Mouse (Mus musculus) Patski (cell line): ENCODE measurements around the gene Cep170. TPM values are rescaled to one million over a fixed set of nuclear protein-coding genes. Genes with fewer than 3 reads are reported as not detected.
A peak's percentile ranks its signal among the peaks of the same experiment; 100 is the strongest.
"Not testable (repeated sequence)": the region's sequence is repeated elsewhere in the genome, so short reads cannot be mapped to it uniquely, and the experiment has no call there.

Experiments used
- ATAC-seq: fragments of 100-300 bp; one replicate; pipeline ENCODE4 v1.8.0; 2021
- CTCF ChIA-PET: fragments of 350-600 bp; sonication (Branson Sonifier 250); formaldehyde crosslinking; loops from one replicate; lab custom pipeline; 2022; ENCODE audit warnings: inconsistent platforms; lab: Charles Lee
- POLR2A ChIA-PET: fragments of 350-600 bp; sonication (Branson Sonifier 250); formaldehyde crosslinking; loops from one replicate; lab custom pipeline; 2022; ENCODE audit warnings: antibody characterized with exemption, inconsistent platforms; lab: Charles Lee
- DNase-seq: peaks from one replicate; pipeline ENCODE4 v3.0.0-alpha.2; 2011; ENCODE audit warnings: low read depth, low spot score
- H3K27me3 ChIP-seq: fragments of 371-371 bp; one replicate; pipeline ENCODE4 v1.5.1; 2021
- CTCF ChIP-seq: fragments of 100-300 bp; IDR thresholded peaks from one replicate; pipeline ENCODE4 v1.5.1; 2021
- in situ Hi-C: fragments of 300-500 bp; cut with MboI; formaldehyde crosslinking; loops from 3 replicates; pipeline ENCODE4 v1.11.1; 2018; ENCODE audit warnings: low pct_unique_long_range_greater_than_20kb, mixed read lengths
- polyA plus RNA-seq: library from polyadenylated mRNA; unstranded; gene quantifications from one replicate; pipeline ENCODE4 v1.2.3, GENCODE M21; 2021

Gene Cep170
- 37.4 TPM for polyA plus RNA-seq

DNA sequence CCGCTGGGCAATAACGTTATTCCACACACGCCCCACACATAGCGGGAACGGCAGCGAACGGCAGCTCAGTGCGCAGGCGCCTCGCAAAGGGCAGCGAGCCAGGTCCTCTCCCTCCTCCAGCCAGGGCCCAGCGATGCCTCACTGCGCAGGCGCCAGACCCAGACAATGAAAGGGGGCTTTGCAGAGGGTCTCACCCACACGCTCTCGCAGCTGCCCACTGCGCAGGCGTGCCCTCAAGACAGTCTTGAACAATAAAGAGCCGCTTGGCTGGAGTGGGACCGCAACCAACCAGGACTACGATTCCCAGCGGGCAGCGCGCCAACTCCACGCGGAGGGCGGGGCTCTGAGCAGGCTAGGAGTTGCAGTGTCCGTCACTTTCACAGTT, at the start of gene Cep170:
Gene Cep170, minus strand, starts transcription at position 32 of the 385 bp plus-strand sequence.
- DNase-seq (peak; percentile 86), ATAC-seq (peak; percentile 74)
- TF ChIP-seq CTCF, result no peak
- ChIA-PET CTCF (interaction anchor here (2.0 kb wide), 1 partner anchor 13 kb away, joined by 8 read pairs; no protein-coding TSS in a partner anchor), POLR2A (interaction anchor here (2.0 kb wide), 1 partner anchor 13 kb away, joined by 9 read pairs; no protein-coding TSS in a partner anchor)
- in situ Hi-C loops, result no loop called here
- no peaks in the 10 kb centered on the region for H3K27me3 ChIP-seq

GRCm38 (mm10) chr1:176861981-176862644, 48.2 kb upstream of the Cep170 start:
- TF ChIP-seq CTCF, result peak; percentile 72
- H3K27me3 ChIP-seq, result no peaks in the 10 kb centered on the region
- DNase-seq (peak; percentile 19), ATAC-seq (peak; percentile 44)
- in situ Hi-C loops, result loop anchor here (5.0 to 25.0 kb wide), 2 partner anchors 140 to 925 kb away; no protein-coding TSS in a partner anchor
- CTCF ChIA-PET, result interaction anchor here (0.7 to 1.4 kb wide), 5 partner anchors 10 to 154 kb away, joined by 3 read pairs; no protein-coding TSS in a partner anchor
- POLR2A ChIA-PET, result no interaction called here

DNA sequence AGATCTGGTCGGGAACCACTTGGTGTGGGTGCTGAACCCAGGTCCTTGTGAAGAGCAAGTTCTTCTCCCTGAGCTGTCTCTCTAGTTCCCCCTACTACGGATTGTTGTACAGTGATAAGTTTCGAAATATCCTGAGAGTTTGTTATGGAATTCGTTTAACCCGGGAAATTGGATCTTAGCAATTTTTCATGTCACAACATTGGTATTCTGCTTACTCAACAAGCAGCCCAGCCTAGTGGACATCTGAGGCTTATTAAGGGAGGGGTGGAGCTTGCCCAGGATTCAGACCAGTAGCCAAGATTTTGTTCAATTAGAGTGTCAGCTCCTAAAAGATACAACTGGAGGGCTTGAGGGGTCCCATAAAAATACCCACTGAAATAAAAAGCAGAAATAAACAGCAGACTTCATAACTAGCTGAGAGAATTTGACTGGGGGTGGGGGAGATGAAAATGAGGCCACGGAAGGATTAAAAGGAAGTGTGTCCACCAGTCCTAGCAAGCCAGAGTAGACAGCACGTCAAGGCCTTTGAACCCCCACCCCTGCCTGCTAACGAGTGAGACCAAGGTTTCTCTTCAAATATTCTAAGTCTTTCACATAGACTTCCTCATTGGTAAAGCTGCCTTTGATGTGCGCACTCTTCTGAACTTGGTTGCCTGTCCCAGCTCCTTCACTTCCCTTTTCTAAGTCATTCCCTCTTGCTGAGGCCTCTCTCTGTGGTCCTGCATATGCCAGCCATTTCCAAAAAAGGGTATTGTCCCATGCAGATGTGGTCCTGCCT, 39.1 kb upstream of the Cep170 start:
- POLR2A ChIA-PET, result no interaction called here

DNA sequence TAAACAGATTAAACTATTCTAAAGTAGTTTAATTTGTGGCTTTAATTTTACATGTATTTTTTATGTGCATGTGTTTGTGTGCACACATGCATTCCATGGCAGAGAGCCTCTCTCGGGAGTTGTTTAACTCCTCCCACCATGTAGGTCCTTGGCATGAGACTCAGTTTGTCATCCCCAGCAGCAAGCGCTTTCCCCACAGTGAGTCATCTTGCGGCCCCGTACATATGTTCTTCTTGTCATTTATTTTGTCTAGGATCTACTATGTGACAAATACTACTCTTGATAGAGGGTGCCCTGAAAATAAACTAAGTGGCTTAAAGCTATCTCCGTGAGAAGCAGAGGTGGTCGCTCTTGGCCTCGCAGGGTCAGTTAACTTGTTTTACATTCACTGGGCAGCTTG, 37.5 kb upstream of the Cep170 start:
- in situ Hi-C loops, result loop anchor here (25.0 kb wide), 1 partner anchor 914 kb away; no protein-coding TSS in a partner anchor
- ATAC-seq (no peak), DNase-seq (no peak)
- CTCF ChIA-PET, result interaction anchor here (0.9 to 2.4 kb wide), 3 partner anchors 10 to 135 kb away, joined by 3 to 6 read pairs (median 5); no protein-coding TSS in a partner anchor
- POLR2A ChIA-PET, result no interaction called here
- no peak for TF ChIP-seq CTCF
- H3K27me3 ChIP-seq, result no peaks in the 10 kb centered on the region

More for the DNA sequence above, 39.1 kb upstream of the Cep170 start:
- ATAC-seq, result peak; percentile 21
- no peak for DNase-seq
- no peaks in the 10 kb centered on the region for H3K27me3 ChIP-seq
- TF ChIP-seq CTCF, result no peak
- in situ Hi-C loops, result loop anchor here (25.0 kb wide), 1 partner anchor 916 kb away; no protein-coding TSS in a partner anchor
- CTCF ChIA-PET, result interaction anchor here (0.9 to 2.4 kb wide), 4 partner anchors 9 to 136 kb away, joined by 3 to 6 read pairs (median 4); no protein-coding TSS in a partner anchor

- ATAC-seq (no peak), DNase-seq (no peak)
- in situ Hi-C loops, result loop anchor here (10.0 kb wide), 1 partner anchor 115 kb away; no protein-coding TSS in a partner anchor
- CTCF ChIA-PET, result no interaction called here
- no peaks in the 10 kb centered on the region for H3K27me3 ChIP-seq
- POLR2A ChIA-PET, result no interaction called here
- no peak for TF ChIP-seq CTCF
These were observed 35.5 kb upstream of the Cep170 start for GRCm38 (mm10) chr1:176849377-176849776.

DNA sequence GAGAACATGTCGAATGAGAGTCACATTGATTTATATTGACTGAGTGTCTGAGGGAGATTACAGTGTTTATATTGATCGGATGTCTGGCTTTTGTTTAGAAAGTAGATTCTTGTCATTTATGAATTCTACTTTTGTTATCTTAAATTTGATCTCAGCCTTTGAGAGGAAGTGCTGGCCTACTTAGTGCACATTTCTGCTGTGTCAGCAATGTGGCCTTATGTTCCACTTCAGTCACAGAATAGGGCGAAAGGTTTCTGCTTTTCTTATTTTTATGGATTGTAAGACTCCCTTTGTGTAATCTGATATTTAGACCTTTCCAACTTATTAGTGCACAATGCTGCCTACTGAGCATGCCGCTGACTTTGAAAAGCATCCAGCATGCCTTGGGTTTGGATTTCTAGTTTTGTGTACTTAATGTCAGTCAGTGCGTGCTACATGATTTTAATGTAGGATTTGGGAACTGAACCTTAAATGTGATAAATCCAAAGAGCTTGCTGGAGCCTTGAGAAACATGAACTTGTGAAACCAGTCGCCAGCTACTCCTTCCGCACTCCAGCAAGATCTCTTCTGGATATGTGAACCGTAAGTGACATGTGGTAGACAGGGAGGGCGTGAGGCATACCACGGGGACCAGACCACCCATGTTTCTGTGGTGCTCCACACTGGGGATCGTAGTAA, 34.9 kb upstream of the Cep170 start:
- TF ChIP-seq CTCF, result no peak
- ATAC-seq, result no peak
- in situ Hi-C loops, result loop anchor here (10.0 kb wide), 1 partner anchor 114 kb away; no protein-coding TSS in a partner anchor
- no peak for DNase-seq
- no peaks in the 10 kb centered on the region for H3K27me3 ChIP-seq
- CTCF ChIA-PET, result no interaction called here
- POLR2A ChIA-PET, result no interaction called here

- CTCF ChIA-PET, result no interaction called here
These were observed 33.4 kb upstream of the Cep170 start for GRCm38 (mm10) chr1:176847118-176847859.

DNA sequence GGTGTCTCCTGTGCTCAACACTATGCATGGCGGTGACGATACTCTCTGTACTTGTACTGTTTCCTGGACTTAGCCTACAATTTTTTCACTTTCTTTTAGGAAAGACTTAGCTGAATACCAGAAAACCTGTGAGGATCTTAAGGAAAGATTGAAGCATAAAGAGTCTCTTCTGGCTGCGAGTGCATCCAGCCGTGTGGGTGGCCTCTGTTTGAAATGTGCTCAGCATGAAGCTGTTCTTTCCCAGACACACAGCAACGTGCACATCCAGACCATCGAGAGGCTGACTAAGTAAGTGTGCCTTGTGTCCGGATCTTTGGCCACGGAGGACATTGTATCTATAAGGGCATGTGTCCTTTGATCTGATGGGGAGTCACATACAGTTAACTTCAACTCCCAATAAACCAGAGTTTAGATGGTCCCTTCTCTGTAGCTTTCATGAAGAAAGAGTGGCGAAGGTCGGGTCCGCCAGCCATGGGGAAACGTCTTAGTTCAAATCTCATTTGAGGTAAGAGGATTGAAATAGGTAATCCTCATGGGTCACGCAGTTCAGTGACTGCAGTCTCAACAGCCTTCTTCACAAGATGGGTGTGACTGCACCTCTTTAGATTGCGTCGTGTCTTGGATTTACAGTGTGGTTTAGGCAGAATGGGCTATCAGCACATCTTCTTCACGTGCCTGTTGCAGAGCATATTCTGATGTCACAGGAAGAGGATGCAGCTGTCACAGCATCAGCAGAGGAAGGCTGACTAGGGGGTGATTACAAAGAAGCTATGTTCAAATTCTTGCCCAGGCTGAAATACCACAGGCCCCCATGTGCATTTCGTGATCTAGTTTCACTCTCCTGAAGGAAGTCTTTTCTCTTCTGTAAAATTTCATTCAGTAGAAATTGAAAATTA, 31.5 kb upstream of the Cep170 start:
- no peak for TF ChIP-seq CTCF
- CTCF ChIA-PET, result interaction anchor here (0.7 to 1.2 kb wide), 5 partner anchors 12 to 91 kb away, joined by 3 to 4 read pairs (median 3); no protein-coding TSS in a partner anchor
- POLR2A ChIA-PET, result interaction anchor here (0.6 kb wide), 1 partner anchor 1268 kb away, joined by 4 read pairs; no protein-coding TSS in a partner anchor
- in situ Hi-C loops, result loop anchor here (10.0 kb wide), 1 partner anchor 111 kb away; no protein-coding TSS in a partner anchor
- no peaks in the 10 kb centered on the region for H3K27me3 ChIP-seq
- DNase-seq (no peak), ATAC-seq (no peak)

More at GRCm38 (mm10) chr1:176847118-176847859, 33.4 kb upstream of the Cep170 start:
- in situ Hi-C loops, result loop anchor here (10.0 kb wide), 1 partner anchor 112 kb away; no protein-coding TSS in a partner anchor
- ATAC-seq, result no peak
- POLR2A ChIA-PET, result no interaction called here
- no peak for TF ChIP-seq CTCF
- H3K27me3 ChIP-seq, result no peaks in the 10 kb centered on the region
- DNase-seq, result no peak

DNA sequence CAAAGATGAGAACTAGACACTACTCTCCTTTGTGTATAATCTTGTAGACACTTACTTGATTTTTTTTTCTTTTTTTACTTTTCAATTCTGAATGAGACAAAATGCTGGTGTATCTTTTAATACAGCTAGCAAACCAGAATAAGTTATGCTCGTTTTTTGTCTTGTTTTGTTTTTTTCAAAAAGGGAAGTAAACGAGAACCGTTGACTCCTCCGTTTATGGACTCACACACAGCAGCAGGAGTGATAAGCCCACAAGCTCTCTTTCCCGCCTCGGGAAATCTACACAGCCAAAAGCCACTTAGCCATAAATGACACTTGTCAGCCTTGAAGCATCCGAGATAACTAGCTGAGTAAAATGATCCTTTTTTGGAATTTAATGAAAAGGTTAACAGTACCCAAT, 22.7 kb upstream of the Cep170 start:
- H3K27me3 ChIP-seq, DNase-seq, in situ Hi-C loops, CTCF ChIA-PET, ATAC-seq: not testable (repeated sequence)
- POLR2A ChIA-PET, result interaction anchor here (0.6 kb wide), 1 partner anchor 13 kb away, joined by 3 read pairs; no protein-coding TSS in a partner anchor
